ENCODE assay signal across 20 mouse cellular contexts in genomic region chr4:59419211-59419610, GRCm38 (mm10). TPM values are rescaled to one million over a fixed set of nuclear protein-coding genes. Genes with fewer than 3 reads are reported as not detected.
DNase-seq lines count a peak whose midpoint lies in the region.
"Had no signal": no experiment of that assay in that cellular context is flagged by ENCODE, and none has a peak within 500 bp of the region (broad histone marks: within the 10 kb centered on the region; RNA-seq: fewer than 3 reads in every experiment).

No protein-coding gene starts in this region.

- H3K27ac ChIP-seq in limb, embryonic 10.5 days, result 0 out of 2 replicates have a peak overlapping the region, but pooled peaks have one; percentile 50
- H3K27ac ChIP-seq: embryonic facial prominence, embryonic 10.5 days; forebrain, embryonic 15.5 days; gastrocnemius, adult 2 months; hindbrain, embryonic 15.5 days; liver, embryonic 12.5 days; midbrain, embryonic 10.5 days had no signal

- H3K4me1 ChIP-seq in limb, embryonic 10.5 days, result peaks cover 3% of the 10 kb centered on the region; the same call in 1 of the 2 replicates
- H3K4me1 ChIP-seq: hindbrain, embryonic 15.5 days had no signal

- WGBS in limb, embryonic 10.5 days, result 89% methylated on average over 4 of the region's 4 CpGs

- intact Hi-C loops in gastrocnemius, postnatal 14 days (cut with DNase I; ENCODE audit: low total_unique reads), result no loop called here

- H3K27me3 ChIP-seq in limb, embryonic 10.5 days (ENCODE audit: low read depth, poor library complexity, severe bottlenecking), result no peaks in the 10 kb centered on the region
- H3K27me3 ChIP-seq: forebrain, embryonic 15.5 days; hindbrain, embryonic 15.5 days; liver, embryonic 12.5 days; Patski had no signal

- no peaks in the 10 kb centered on the region for H3K9me3 ChIP-seq in limb, embryonic 10.5 days (replicated peaks)
- H3K9me3 ChIP-seq: embryonic facial prominence, embryonic 10.5 days; forebrain, embryonic 15.5 days; hindbrain, embryonic 15.5 days; liver, embryonic 12.5 days; midbrain, embryonic 10.5 days had no signal

- no peaks in the 10 kb centered on the region for H3K36me3 ChIP-seq in limb, embryonic 10.5 days
- H3K36me3 ChIP-seq: embryonic facial prominence, embryonic 10.5 days; forebrain, embryonic 15.5 days; hindbrain, embryonic 15.5 days; midbrain, embryonic 10.5 days had no signal

- peak; percentile 6 for DNase-seq in gastrocnemius, adult 18-20 months (ENCODE audit: low spot score)
- DNase-seq in gastrocnemius, postnatal 14 days, result no peak
- DNase-seq in adipocyte (ENCODE audit: low spot score), result peak; percentile 41
- no peak for DNase-seq in limb, embryonic 10.5 days (ENCODE audit: low spot score)
- peak; percentile 31 to 55 for DNase-seq in lung, postnatal 4 days
- DNase-seq in testis, postnatal 10 days (ENCODE audit: low spot score), result no peak
- DNase-seq in gastrocnemius, adult 8-10 months (ENCODE audit: low spot score in 2 of 2), result no peak
- DNase-seq: cerebellum, postnatal 14 days; gastrocnemius, adult 2 months; kidney, postnatal 36 days; left cerebral cortex, postnatal 4 days; retina, postnatal 1 day had no signal

- no peak overlapping the region for H3K4me3 ChIP-seq in limb, embryonic 10.5 days
- H3K4me3 ChIP-seq: embryonic facial prominence, embryonic 10.5 days; erythroblast, embryonic 14.5 days; forebrain, embryonic 15.5 days; gastrocnemius, adult 2 months; hindbrain, embryonic 15.5 days; liver, embryonic 12.5 days; midbrain, embryonic 10.5 days; myocyte had no signal

RNA-seq across cellular contexts. Expression of gene Susd1, which starts 19.2 kb away (rescaled TPM):
- total RNA-seq in gastrocnemius, adult 18-20 months (2021), result under 1 TPM; 0.45 to 0.50 TPM
- total RNA-seq in gastrocnemius, postnatal 14 days (2021), result 1 to 10 TPM in 1 of 2 experiments, under 1 TPM in 1; 0.40 to 1.3 TPM
- polyA plus RNA-seq in limb, embryonic 10.5 days (2016; fragmentation: Nextera tagmentation; extraction: Ambion mirVana), result 1.2 and 2.0 TPM in 2 replicates
- under 1 TPM in 2 of 4 experiments, not detected in 2; 0.13 to 0.40 TPM for total RNA-seq in gastrocnemius, adult 8-10 months (2022)

Comparison
In these comparisons a context has a peak if more than half of its experiments do, and no peak if none do; other contexts are left out.
1. DNase-seq: peak in gastrocnemius, adult 18-20 months (single experiment), adipocyte (single experiment) and lung, postnatal 4 days (2 of 2); none in gastrocnemius, postnatal 14 days (single experiment), limb, embryonic 10.5 days (single experiment), testis, postnatal 10 days (single experiment) and gastrocnemius, adult 8-10 months (0 of 2).